Mouse (Mus musculus) ovary, adult 10 weeks (tissue): ENCODE results near the gene Letm1. TPM values are rescaled to one million over a fixed set of nuclear protein-coding genes. Genes with fewer than 3 reads are reported as not detected.

Experiments used
- polyA plus RNA-seq: library from polyadenylated mRNA; stranded (reverse); fragments of 350-450 nt; fragmentation: Illumina TruSeq; extraction: RNeasy Lipid Tissue Mini Kit (QIAGEN cat#74804); gene quantifications from one replicate; pipeline ENCODE4 v1.2.3, GENCODE M21; 2014

The Letm1 gene
- 7.2 TPM for polyA plus RNA-seq

DNA sequence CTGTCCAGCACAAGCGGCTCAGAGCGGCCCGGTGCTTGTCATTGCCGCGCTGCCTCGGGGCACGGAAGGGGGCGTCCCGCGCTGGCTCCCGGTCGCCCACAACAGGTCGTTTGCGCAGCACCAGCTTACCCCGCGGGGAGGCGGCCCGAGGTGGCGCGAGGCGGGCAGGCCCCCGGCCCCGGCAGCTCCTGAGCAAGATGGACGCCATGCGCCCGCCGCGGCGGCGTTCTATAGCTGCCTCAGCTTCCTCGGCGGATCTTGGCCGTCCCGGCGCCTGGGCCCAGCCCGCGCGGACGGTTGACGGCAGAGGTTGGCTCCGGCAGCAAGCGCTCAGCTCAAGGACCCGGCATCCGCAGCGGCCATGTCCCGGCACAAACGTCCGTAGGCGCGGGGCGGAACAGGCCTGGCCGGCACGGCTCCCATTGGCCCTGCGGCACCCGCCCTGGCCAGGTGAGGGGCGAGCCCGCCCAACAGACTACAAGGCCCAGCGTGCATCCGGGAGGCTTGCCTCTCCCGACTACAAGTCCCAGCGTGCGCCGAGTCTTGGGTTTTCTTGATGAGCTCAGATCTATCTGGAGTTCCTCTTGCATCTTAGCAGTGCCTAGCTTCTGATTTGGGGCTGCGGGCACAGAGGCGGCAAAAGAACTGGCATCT, at the start of gene Letm1:
Gene Letm1, minus strand, starts transcription at position 473 of the 654 bp plus-strand sequence.

GRCm38 (mm10) chr5:33819876-33820732, 37.5 kb upstream of the Letm1 start, which contains the start of gene Nsd2:
Gene Nsd2, plus strand, starts transcription at chr5:33820725.

DNA sequence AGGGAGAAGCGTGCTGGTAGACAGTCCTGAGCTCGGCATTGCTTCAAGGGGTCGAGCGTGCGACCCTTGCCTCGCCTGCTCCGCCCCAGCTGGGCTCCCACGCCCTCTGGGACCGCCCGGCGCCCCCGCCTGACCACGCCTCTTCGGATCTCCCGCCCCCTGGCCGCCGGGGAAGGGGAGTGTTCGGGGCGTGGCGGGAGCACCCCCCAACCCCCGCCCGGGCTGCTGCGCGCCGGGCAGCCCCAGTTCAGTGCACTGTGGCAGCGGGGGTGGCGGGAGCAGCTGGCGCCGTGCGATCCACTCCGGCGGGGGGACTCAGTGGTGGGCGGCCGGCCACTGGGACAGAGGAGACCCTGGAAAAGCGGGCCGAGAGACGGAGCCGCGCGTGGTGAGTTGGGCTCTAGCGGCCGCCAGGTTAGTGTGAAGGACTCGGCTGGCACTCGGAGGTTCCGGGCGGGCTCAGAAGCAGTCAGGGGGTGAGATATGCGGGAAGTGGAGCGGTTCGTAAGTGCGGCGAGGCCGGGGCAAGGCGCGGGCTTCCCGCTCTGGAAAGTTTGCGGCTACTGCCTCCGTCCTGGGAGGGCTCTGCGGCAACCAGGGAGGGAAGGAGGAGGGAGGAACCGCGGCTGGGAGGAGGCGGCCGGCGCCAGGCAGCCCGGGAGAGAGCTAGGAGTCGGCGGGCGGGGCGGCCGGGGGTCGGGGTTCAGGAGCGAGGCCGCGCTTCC, 60.9 kb downstream of the Letm1 start, which contains the start of gene Fgfr3:
Gene Fgfr3, plus strand, starts transcription at position 134 of the 725 bp plus-strand sequence.

Other genes with a start within 250 kb of the Letm1 start
- gene Fam53a, start 153.2 kb downstream of the Letm1 start, polyA plus RNA-seq: 13.2 TPM
- not detected for gene Gm9903, start 152.9 kb downstream of the Letm1 start, polyA plus RNA-seq
- 202 TPM for gene Slbp, start 130.2 kb downstream of the Letm1 start, polyA plus RNA-seq
- 150 TPM for gene Tacc3, start 124.7 kb downstream of the Letm1 start, polyA plus RNA-seq
- gene Tmem129, start 124.4 kb downstream of the Letm1 start, polyA plus RNA-seq: 12.6 TPM
- gene Fgfr3, start 61.1 kb downstream of the Letm1 start, polyA plus RNA-seq: 0.43 TPM
- 171 TPM for gene Nsd2, start 37.9 kb upstream of the Letm1 start, polyA plus RNA-seq
- 5.2 TPM for gene Nelfa, start 153.6 kb upstream of the Letm1 start, polyA plus RNA-seq
- not detected for gene Gm1673, start 200.6 kb upstream of the Letm1 start, polyA plus RNA-seq
- 0.11 TPM for gene Nat8l, start 213.2 kb upstream of the Letm1 start, polyA plus RNA-seq